8 mouse cellular contexts compared by ENCODE assay signal in the genomic region with DNA sequence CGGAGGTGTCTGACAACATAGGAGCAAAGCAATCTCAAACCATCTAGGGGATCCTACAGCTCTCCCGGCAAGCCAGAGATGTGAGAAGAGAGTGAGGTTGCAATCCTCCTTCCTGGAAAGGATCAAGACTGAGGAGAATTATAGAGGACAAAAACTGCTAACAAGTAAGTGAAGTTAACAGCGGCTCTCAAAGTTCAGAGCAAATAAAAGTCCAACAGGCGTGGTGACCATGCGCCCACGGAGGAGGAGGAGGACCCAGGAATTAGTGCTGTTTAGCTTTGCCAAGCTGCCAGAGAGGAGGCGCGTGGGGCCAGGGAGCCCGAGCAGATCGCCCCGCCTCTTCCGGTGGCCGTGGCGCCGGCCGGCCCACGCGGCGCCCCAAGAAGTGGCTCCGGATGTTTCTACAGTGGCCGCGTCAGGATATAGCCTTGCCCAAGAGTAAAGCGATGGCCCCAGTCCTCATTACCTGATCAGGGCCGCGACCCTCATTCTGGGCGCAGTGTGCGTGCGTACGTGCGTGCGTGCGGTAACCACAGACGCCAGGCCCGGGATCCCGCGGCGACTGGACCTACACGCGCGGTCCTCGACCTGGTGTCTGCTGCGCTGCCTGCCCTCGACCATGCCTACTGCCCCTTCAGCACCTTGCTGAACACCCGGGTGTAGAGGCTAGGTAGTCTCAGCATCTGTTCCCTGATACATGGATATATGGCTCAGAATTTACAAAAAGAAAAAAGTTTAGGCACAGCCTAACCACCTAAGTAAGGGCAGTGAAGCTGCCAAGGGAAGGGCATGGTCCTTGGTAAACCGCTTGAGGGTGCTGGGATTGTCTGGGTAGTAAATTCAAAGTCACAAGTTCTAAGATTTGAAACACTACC. TPM values are rescaled to one million over a fixed set of nuclear protein-coding genes. Genes with fewer than 3 reads are reported as not detected.
DNase-seq lines count a peak whose midpoint lies in the region; ATAC-seq and TF ChIP-seq lines count a peak whose summit lies in the region.

A gene (minus strand): TSS at position 600 of the 875 bp plus-strand sequence.

- H3K9ac ChIP-seq in ES-E14 (ENCODE audit: insufficient read depth, low read depth, low read length, poor library complexity, severe bottlenecking): peak within 1 kb of the TSS; percentile 91
- peak within 1 kb of the TSS; percentile 71 for H3K9ac ChIP-seq in forebrain, embryonic 15.5 days (replicated peaks)

- no peaks in the 10 kb centered on the region for H3K27me3 ChIP-seq in forebrain, embryonic 15.5 days

- H3K4me1 ChIP-seq in ES-E14 (ENCODE audit: control insufficient read depth in 2 of 2, insufficient read depth in 2 of 2, low read length in 2 of 2, poor library complexity in 1 of 2): peaks cover 0 to 2% of the 10 kb centered on the region in 2 experiments; a peak in 1 of 4 replicates
- peaks cover 9% of the 10 kb centered on the region for H3K4me1 ChIP-seq in forebrain, embryonic 15.5 days
- no peaks in the 10 kb centered on the region; the same call in 1 of the 2 replicates for H3K4me1 ChIP-seq in lung, adult 2 months (ENCODE audit: control insufficient read depth, insufficient read depth, low read length)

- in situ Hi-C loops in ES-E14 (cut with MboI; ENCODE audit: low sequenced_read_pairs in 2 of 2, unreplicated experiment in 2 of 2): no loop called here

- peak within 1 kb of the TSS; percentile 65 for H3K4me2 ChIP-seq in forebrain, embryonic 15.5 days (replicated peaks)

- no peaks in the 10 kb centered on the region for H3K9me3 ChIP-seq in ES-E14 (ENCODE audit: control insufficient read depth, insufficient read depth, low read depth, low read length)
- H3K9me3 ChIP-seq in forebrain, embryonic 15.5 days: no peaks in the 10 kb centered on the region

- ATAC-seq in forebrain, embryonic 15.5 days (replicated peaks): peak; percentile 98
- peak; percentile 84 for ATAC-seq in neutrophil, adult 5-6 weeks (ENCODE audit: extremely low read depth, insufficient number of reproducible peaks, low FRiP score, poor library complexity, severe bottlenecking)

- peak within 1 kb of the TSS; percentile 75 for H3K27ac ChIP-seq in ES-E14 (ENCODE audit: insufficient read depth, low read depth, low read length, poor library complexity, severe bottlenecking)
- H3K27ac ChIP-seq in forebrain, embryonic 15.5 days (replicated peaks): peak within 1 kb of the TSS; percentile 91

- H3K36me3 ChIP-seq in ES-E14 (ENCODE audit: control insufficient read depth, insufficient read depth, low read length, poor library complexity, severe bottlenecking): no peaks in the 10 kb centered on the region
- H3K36me3 ChIP-seq in forebrain, embryonic 15.5 days: no peaks in the 10 kb centered on the region

- intact Hi-C loops in heart, postnatal 25 days (cut with DNase I): loop anchor here (10.0 kb wide), 1 partner anchor 930 kb away; a partner anchor contains a TSS

- TF ChIP-seq POLR2A in lung, adult 2 months (IDR thresholded peaks at IDR 0.05; ENCODE audit: borderline replicate concordance, extremely low read depth, low read depth, low read length): peak; percentile 59

- H3K4me3 ChIP-seq in ES-E14 (ENCODE audit: insufficient read depth in 1 of 2, low read depth in 1 of 2, low read length in 2 of 2, poor library complexity in 1 of 2, severe bottlenecking in 1 of 2): peak within 1 kb of the TSS; percentile 52 to 78
- H3K4me3 ChIP-seq in forebrain, embryonic 15.5 days: peak within 1 kb of the TSS; percentile 84
- H3K4me3 ChIP-seq in lung, adult 2 months (replicated peaks; ENCODE audit: extremely low read depth, low read depth, low read length): peak within 1 kb of the TSS; percentile 98

- peak; percentile 64 for DNase-seq in ES-E14 (ENCODE audit: low read depth, low spot score)
- DNase-seq in cerebellum, adult 11-12 months: peak; percentile 85
- peak; percentile 64 for DNase-seq in heart, postnatal 25 days (ENCODE audit: low spot score)
- DNase-seq in layer of hippocampus, adult 18-20 months (ENCODE audit: low spot score in 2 of 2): peak; percentile 72 to 87
- peak; percentile 87 for DNase-seq in lung, adult 2 months
- DNase-seq in thymus, adult 18-20 months: peak; percentile 39 to 59

- WGBS in forebrain, embryonic 15.5 days: under 1% methylated on average over 45 of the region's 45 CpGs
- under 1% methylated on average over 45 of the region's 45 CpGs for WGBS in lung, adult 2 months

- TF ChIP-seq CTCF in lung, adult 2 months (IDR thresholded peaks at IDR 0.05; ENCODE audit: insufficient read depth, low read length): no peak

TF ChIP-seq in ES-E14, 5 proteins besides CTCF, POLR2A, EP300 and RAD21:
- TF ChIP-seq ZC3H11A (IDR thresholded peaks at IDR 0.05; ENCODE audit: borderline replicate concordance, low read depth, low read length) (no peak), HCFC1 (IDR thresholded peaks at IDR 0.05; ENCODE audit: borderline replicate concordance, insufficient read depth, low read length) (peak; percentile 88), ZNF384 (IDR thresholded peaks at IDR 0.05; ENCODE audit: low read depth, low read length) (no peak), CHD2 (IDR thresholded peaks at IDR 0.05; ENCODE audit: low read depth, low read length) (no peak; the same call in 1 of the 2 replicates)

RNA-seq across cellular contexts. Expression of the gene that starts here (rescaled TPM):
- total RNA-seq in ES-E14 (2012; rRNA removed): 14.9 and 15.3 TPM in 2 replicates
- 19.8 and 20.6 TPM in 2 replicates for polyA plus RNA-seq in forebrain, embryonic 15.5 days (2015; fragmentation: Nextera tagmentation; extraction: Ambion mirVana)
- total RNA-seq in heart, postnatal 25 days (2021): 1 to 10 TPM; 7.0 to 7.7 TPM
- total RNA-seq in layer of hippocampus, adult 18-20 months (2021): 10 to 100 TPM; 13.0 to 13.2 TPM
- 7.9 and 13.0 TPM in 2 replicates for polyA plus RNA-seq in lung, adult 2 months (2012; rRNA removed)
- 12.3 and 12.4 TPM in 2 replicates for total RNA-seq in neutrophil, adult 5-6 weeks (2017)

Comparison
In these comparisons a context has a peak if more than half of its experiments do, and no peak if none do; other contexts are left out.
1. Peak in every context shown above with its lines: DNase-seq, ATAC-seq, H3K4me3 ChIP-seq and H3K27ac ChIP-seq.